Mouse (Mus musculus): Measurements from ENCODE around the gene Ralgapa2. TPM values are rescaled to one million over a fixed set of nuclear protein-coding genes. Genes with fewer than 3 reads are reported as not detected.

Ralgapa2 gene
- polyA plus RNA-seq, 1 experiment from 2014 or later = 7.7 TPM

DNA sequence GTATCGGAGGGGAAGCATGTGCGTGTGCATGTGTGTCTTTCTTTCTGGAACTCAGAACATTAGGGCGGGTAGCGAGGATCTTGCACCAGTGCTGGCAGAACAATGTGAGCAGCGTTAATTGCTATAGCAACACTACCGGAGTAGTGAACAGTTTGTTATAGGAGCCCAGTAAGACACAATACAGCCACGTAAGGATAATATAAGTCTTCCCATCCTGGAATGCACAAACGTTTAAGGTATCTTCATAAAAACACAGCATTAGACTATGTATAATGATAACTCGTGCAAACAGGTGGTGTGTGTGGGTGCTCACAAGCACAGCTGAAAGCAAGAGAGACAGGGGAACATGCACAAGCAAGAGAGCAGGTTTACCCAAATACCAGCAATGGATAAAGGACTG lies 16.4 kb downstream of the Ralgapa2 start:
- 80% methylated on average over 9 of the region's 9 CpGs for WGBS
- Histone ChIP-seq H3K4me3 (no peak overlapping the region), H3K9me3 (no peaks in the 10 kb centered on the region), H3K4me1 (no peaks in the 10 kb centered on the region), H3K4me2 (no peak overlapping the region), H3K9ac (no peak overlapping the region), H3K36me3 (no peaks in the 10 kb centered on the region), H3K27me3 (no peaks in the 10 kb centered on the region), H3K27ac (no peak overlapping the region)
- ATAC-seq (ENCODE audit: borderline replicate concordance, extremely low read depth, low FRiP score, low TSS enrichment) = no peak

DNA sequence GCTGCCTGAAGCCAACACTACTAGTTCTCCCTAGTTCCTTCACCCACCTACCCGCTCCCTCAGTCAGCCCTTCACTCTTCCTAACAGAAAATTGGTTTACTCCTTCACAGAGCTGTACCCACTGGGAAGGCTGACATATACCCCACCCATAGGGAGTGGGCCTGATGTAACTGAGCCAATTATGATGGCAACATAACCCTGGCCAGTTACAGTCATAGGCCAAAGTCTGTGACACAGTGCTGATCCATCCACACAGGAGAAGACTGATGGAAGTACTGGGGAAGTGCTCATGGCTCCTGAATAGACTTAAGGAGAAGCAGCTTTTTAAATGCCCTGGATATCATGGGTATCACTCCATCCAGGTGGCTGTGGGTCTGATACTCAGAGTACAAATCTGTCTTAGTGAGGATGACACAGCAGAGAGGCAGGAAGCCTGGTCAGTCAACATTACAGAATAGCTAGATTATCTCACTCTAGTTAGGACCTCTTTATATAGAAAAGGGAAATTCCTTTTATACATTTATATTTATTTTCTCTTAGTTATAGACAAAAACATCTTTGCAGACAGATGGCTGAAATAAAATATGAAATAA lies 18.7 kb downstream of the Ralgapa2 start:
- H3K27me3 ChIP-seq = no peaks in the 10 kb centered on the region
- no peaks in the 10 kb centered on the region for H3K9me3 ChIP-seq
- WGBS = 90% methylated on average over 1 of the region's 1 CpGs
- ATAC-seq (ENCODE audit: borderline replicate concordance, extremely low read depth, low FRiP score, low TSS enrichment) = no peak
- H3K4me3 ChIP-seq = no peak overlapping the region
- no peak overlapping the region for H3K27ac ChIP-seq
- H3K36me3 ChIP-seq = no peaks in the 10 kb centered on the region
- H3K4me2 ChIP-seq = no peak overlapping the region
- no peak overlapping the region for H3K9ac ChIP-seq
- H3K4me1 ChIP-seq = no peaks in the 10 kb centered on the region

DNA sequence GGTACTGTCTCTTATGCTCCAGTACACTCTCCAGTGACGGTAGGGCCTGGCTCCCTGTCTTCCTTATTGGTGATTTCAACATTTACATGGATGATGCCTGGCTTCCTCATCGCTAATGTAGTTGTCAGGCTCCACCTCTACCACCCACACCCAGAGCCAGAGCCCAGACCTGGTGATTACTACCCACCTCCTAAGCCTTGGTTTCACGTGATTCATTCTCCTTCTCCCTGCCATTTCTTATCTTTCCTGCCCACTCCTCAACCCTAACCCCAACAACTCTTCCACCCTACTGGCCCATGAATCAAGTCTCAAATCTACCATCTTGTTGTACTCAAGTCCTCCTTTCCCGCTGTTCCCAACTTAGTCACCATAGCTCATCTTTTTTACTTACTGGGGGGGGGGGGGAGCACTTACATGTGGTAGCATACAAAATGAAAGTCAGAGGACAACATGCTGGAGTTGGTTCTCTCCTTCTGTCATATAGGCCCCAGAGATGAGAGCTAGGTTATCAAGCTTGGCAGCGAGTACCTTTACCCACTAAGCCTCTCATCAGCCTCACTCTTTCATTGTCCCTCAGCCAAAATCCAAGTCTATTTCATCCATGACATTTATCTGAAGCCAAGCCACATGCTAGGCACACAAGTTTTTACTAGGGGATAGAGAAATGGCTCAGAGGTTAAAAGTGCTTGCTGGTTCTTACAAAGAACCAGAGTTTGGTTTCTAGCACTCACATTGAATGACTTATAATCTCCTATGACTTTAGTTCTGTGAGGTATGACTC lies 20.1 kb downstream of the Ralgapa2 start:
- no peaks in the 10 kb centered on the region for H3K27me3 ChIP-seq
- ATAC-seq (ENCODE audit: borderline replicate concordance, extremely low read depth, low FRiP score, low TSS enrichment) = no peak
- no peak overlapping the region for H3K4me2 ChIP-seq
- 0 out of 2 replicates have a peak, but pooled peaks cover 2% of the 10 kb centered on the region for H3K4me1 ChIP-seq
- H3K9ac ChIP-seq = no peak overlapping the region
- no peak overlapping the region for H3K27ac ChIP-seq
- H3K9me3 ChIP-seq = no peaks in the 10 kb centered on the region
- H3K4me3 ChIP-seq = no peak overlapping the region
- 85% methylated on average over 5 of the region's 5 CpGs for WGBS
- no peaks in the 10 kb centered on the region for H3K36me3 ChIP-seq

DNA sequence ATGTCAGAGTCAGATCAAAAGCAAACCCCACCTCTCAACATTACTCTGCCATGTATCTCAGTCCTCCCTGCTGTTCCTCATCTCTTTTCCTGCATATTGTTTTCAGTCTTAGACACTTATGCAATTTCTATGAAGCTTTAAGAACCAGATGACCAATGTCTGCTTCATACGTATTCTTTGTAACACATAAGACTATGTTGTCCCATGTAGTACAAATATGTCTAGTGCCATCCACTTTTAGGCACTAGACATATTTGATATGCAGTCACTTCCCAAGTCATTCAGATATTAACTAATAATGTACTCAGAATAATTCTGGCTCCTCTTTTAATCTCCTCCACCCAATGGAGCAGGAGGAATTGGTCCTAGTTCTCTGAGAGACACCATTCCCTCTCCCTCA lies 21.2 kb downstream of the Ralgapa2 start:
- Histone ChIP-seq H3K36me3 (no peaks in the 10 kb centered on the region), H3K9ac (no peak overlapping the region), H3K27me3 (no peaks in the 10 kb centered on the region), H3K27ac (no peak overlapping the region), H3K4me3 (no peak overlapping the region), H3K9me3 (no peaks in the 10 kb centered on the region), H3K4me1 (0 out of 2 replicates have a peak, but pooled peaks cover 2% of the 10 kb centered on the region), H3K4me2 (no peak overlapping the region)
- ATAC-seq (ENCODE audit: borderline replicate concordance, extremely low read depth, low FRiP score, low TSS enrichment) = no peak
- 74% methylated on average over 1 of the region's 1 CpGs for WGBS

DNA sequence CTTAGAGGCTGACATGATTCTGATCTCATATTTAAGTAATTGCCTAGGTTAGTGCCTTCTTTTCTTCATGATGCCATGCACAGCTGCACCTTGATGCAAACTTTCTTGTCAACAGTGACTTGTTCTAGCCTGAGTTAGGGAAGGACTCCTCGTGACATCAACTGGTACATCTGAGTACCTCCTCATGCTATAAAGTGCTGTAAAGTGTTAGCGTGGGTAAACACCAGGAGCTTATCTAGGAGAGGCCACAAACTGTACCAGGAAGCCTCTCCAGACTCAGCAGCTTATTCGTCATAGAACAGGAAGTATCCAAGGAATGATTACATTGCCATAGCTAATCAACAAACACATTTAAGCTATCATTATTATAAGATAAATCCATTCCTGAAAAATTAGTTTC lies 23.9 kb downstream of the Ralgapa2 start:
- no peak for ATAC-seq (ENCODE audit: borderline replicate concordance, extremely low read depth, low FRiP score, low TSS enrichment)
- peaks cover 4% of the 10 kb centered on the region; the same call in 1 of the 2 replicates for H3K36me3 ChIP-seq
- H3K4me1 ChIP-seq = 0 out of 2 replicates have a peak, but pooled peaks cover 2% of the 10 kb centered on the region
- no peak overlapping the region for H3K27ac ChIP-seq
- H3K9ac ChIP-seq = no peak overlapping the region
- no peaks in the 10 kb centered on the region for H3K27me3 ChIP-seq
- no peaks in the 10 kb centered on the region for H3K9me3 ChIP-seq
- H3K4me3 ChIP-seq = no peak overlapping the region
- WGBS = 41% methylated on average over 3 of the region's 3 CpGs
- no peak overlapping the region for H3K4me2 ChIP-seq

DNA sequence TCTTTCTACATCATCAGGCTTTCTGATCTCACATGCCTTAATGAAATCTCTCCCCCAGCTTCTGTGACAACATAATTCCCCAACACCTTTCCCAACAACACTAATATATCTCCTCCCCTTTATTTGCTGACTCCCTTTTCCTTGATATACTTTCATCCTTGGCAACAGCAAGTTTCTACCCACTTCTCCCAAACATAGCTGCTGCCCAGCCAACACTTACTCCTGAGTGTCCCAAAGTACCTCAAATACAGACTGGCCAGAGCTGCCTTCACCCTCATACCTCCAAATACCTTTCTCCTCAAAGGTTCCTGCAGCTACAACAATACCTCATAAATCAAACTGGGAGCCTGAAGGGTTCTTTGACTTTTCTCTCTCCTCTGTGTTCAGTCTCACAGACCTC lies 29.3 kb downstream of the Ralgapa2 start:
- Histone ChIP-seq H3K27ac (no peak overlapping the region), H3K4me3 (no peak overlapping the region), H3K9me3 (no peaks in the 10 kb centered on the region), H3K4me2 (no peak overlapping the region), H3K4me1 (no peaks in the 10 kb centered on the region), H3K36me3 (peaks cover 4% of the 10 kb centered on the region; the same call in 1 of the 2 replicates), H3K9ac (no peak overlapping the region), H3K27me3 (no peaks in the 10 kb centered on the region)
- no peak for ATAC-seq (ENCODE audit: borderline replicate concordance, extremely low read depth, low FRiP score, low TSS enrichment)

DNA sequence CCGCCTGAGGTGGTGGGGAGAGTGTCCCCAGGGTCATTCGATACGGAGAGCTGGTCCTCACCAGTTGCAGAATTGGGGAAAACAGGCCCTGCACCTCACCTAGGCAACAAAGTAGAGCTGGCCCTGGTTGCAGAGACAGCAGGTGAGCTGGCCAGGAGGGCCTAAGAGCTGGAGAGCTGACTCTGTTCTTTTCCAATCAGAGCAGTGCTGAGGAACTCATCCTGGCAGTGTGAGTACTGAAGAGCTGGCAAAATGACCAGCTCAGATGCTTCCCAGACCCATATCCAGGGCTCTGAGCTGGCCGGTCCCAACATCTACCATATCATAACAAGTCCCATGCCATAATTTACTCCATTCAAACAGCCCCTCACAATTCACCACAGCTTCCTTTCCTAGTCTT lies 34.7 kb downstream of the Ralgapa2 start:
- WGBS = 92% methylated on average over 4 of the region's 4 CpGs
- Histone ChIP-seq H3K27me3 (no peaks in the 10 kb centered on the region), H3K36me3 (no peaks in the 10 kb centered on the region), H3K4me2 (no peak overlapping the region), H3K9ac (no peak overlapping the region), H3K4me3 (no peak overlapping the region), H3K9me3 (no peaks in the 10 kb centered on the region), H3K4me1 (no peaks in the 10 kb centered on the region), H3K27ac (no peak overlapping the region)
- ATAC-seq (ENCODE audit: borderline replicate concordance, extremely low read depth, low FRiP score, low TSS enrichment) = no peak

DNA sequence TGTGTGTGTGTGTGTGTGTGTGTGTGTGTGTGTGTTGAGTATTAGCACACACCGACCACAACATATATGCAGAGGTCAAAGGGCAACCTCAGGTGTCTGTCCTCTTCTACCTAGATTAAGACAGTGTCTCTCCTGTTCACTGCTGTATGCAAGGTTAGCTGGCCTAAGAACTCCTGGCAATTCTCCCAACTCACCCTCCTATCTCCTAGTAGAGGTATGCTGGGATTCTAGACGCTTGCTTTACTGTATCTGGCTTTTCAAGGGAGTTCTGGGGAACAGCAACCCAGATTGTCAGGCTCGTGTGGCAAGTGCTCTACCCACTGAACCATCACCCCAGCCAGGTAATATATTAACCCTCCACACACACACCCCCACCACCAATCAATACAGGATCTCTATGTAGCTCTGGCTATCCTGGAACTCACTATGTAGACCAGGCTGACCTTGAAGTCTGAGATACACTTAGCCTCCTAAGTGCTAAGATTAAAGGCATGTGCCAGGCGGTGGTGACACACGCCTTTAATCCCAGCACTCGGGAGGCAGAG lies 35.6 kb downstream of the Ralgapa2 start:
- no peaks in the 10 kb centered on the region for H3K9me3 ChIP-seq
- ATAC-seq (ENCODE audit: borderline replicate concordance, extremely low read depth, low FRiP score, low TSS enrichment) = no peak
- H3K4me2 ChIP-seq = no peak overlapping the region
- H3K27ac ChIP-seq = no peak overlapping the region
- H3K27me3 ChIP-seq = no peaks in the 10 kb centered on the region
- 87% methylated on average over 6 of the region's 6 CpGs for WGBS
- H3K4me3 ChIP-seq = no peak overlapping the region
- no peaks in the 10 kb centered on the region for H3K36me3 ChIP-seq
- H3K9ac ChIP-seq = no peak overlapping the region
- H3K4me1 ChIP-seq = no peaks in the 10 kb centered on the region

DNA sequence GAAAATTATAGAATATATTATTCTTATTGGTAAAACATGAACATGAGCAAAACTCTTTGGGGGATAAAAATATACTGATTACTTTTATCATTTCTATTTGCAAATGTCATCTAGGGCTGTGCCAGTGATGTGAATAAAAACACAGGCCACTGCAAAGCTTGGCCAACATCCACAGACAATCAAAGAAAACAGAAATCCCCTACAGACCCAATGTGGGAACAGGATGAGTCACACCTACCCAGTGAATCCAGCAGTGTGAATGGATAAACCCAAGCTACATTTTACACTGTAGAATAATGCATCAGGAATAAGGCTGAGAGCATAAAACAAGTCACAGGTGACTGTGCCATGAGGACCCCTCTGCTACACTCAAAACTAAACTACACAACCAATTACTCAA lies 36.1 kb downstream of the Ralgapa2 start:
- no peak for ATAC-seq (ENCODE audit: borderline replicate concordance, extremely low read depth, low FRiP score, low TSS enrichment)
- no peak overlapping the region for H3K4me2 ChIP-seq
- H3K27me3 ChIP-seq = no peaks in the 10 kb centered on the region
- H3K9me3 ChIP-seq = no peaks in the 10 kb centered on the region
- no peak overlapping the region for H3K4me3 ChIP-seq
- no peak overlapping the region for H3K9ac ChIP-seq
- no peak overlapping the region for H3K27ac ChIP-seq
- H3K36me3 ChIP-seq = no peaks in the 10 kb centered on the region
- no peaks in the 10 kb centered on the region for H3K4me1 ChIP-seq

DNA sequence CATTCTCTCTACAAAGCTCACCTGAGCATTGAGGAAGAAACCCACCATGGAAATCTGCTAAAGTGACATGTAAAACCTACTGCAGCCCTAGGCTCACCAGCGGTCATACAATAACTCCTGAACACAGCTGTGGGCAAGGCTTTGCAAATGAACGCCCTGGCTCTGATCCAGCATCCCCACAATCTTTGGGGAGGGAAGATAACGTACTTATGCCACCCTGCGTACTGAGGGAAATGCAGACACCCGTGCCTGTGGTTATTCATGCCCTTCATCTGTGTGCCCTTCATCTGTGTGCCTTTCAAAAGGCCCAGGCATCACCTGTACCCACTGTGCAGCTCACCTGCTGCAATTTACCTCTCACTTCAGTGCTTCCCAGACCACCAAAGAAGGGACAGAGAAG lies 41.2 kb downstream of the Ralgapa2 start:
- 53% methylated on average over 5 of the region's 5 CpGs for WGBS
- H3K4me2 ChIP-seq = no peak overlapping the region

DNA sequence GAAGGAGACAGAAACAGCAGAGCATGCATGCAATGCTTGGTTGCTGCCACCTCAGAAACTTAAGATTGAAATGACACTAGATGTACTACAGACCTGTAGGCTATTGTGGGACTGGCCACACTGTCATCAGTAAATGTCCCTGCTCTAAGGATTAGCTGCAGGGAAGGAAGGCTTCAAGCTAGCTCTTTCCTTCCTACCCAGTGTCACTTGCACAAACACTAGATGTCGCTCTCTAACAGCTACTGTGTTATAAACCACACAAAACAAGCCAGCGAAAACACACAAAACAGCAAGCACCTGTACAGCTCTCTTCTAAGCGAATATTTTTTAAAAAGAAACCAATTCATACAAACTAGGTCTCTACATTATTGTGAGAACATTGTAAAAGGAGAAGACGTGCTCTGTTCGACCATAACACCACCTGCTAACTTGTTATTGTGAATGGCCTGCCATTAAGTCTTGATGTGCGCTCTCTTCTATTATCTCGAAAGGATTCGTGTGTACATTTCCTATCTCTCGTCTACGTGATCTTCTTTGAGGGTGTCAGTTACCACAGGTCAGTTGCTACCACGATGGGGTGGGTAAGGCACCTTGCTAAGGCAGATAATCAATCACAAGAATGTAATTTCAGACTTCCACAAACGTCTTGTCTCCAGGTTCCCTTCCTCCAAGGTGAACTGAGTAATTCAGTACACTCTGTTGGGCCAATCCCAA lies 42.3 kb downstream of the Ralgapa2 start:
- H3K4me2 ChIP-seq = no peak overlapping the region
- ATAC-seq (ENCODE audit: borderline replicate concordance, extremely low read depth, low FRiP score, low TSS enrichment) = no peak
- no peaks in the 10 kb centered on the region for H3K36me3 ChIP-seq
- no peak overlapping the region for H3K4me3 ChIP-seq
- H3K4me1 ChIP-seq = no peaks in the 10 kb centered on the region
- no peaks in the 10 kb centered on the region for H3K9me3 ChIP-seq
- no peak overlapping the region for H3K27ac ChIP-seq
- no peaks in the 10 kb centered on the region for H3K27me3 ChIP-seq
- 33% methylated on average over 12 of the region's 12 CpGs for WGBS
- H3K9ac ChIP-seq = no peak overlapping the region

More for the DNA sequence above, 41.2 kb downstream of the Ralgapa2 start:
- Histone ChIP-seq H3K36me3 (no peaks in the 10 kb centered on the region), H3K4me3 (no peak overlapping the region), H3K27ac (no peak overlapping the region), H3K9ac (no peak overlapping the region), H3K9me3 (no peaks in the 10 kb centered on the region), H3K27me3 (no peaks in the 10 kb centered on the region), H3K4me1 (no peaks in the 10 kb centered on the region)
- ATAC-seq (ENCODE audit: borderline replicate concordance, extremely low read depth, low FRiP score, low TSS enrichment) = no peak

DNA sequence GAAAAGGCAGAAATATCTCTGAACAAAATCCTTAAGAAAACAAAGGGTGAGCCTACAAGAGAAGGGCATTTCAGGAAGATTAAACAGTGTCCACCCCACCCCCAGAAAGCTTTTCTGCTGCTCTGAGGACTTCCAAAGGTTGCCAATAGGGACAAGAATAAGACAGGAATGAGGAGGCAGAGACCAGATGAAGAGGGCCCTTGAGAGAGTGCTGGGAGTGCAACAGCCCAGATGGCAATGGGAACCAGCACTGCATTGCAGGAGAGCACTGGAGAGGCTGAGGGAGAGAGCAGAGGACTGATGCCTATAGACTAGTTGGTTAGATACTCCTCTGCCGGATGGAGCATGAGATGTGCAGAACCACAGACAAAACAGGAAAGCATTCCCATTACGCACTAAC lies 43.2 kb downstream of the Ralgapa2 start:
- Histone ChIP-seq H3K9me3 (no peaks in the 10 kb centered on the region), H3K27ac (no peak overlapping the region), H3K27me3 (no peaks in the 10 kb centered on the region), H3K4me2 (no peak overlapping the region), H3K4me1 (no peaks in the 10 kb centered on the region), H3K4me3 (no peak overlapping the region), H3K9ac (no peak overlapping the region), H3K36me3 (no peaks in the 10 kb centered on the region)
- WGBS = 86% methylated on average over 2 of the region's 2 CpGs
- ATAC-seq (ENCODE audit: borderline replicate concordance, extremely low read depth, low FRiP score, low TSS enrichment) = no peak

Measured in lung, embryonic 15.5 days (tissue).